Mouse (Mus musculus) hindbrain, embryonic 10.5 days (tissue): ENCODE measurements around the gene Pdcd1lg2. TPM values are rescaled to one million over a fixed set of nuclear protein-coding genes. Genes with fewer than 3 reads are reported as not detected.

Experiments used
- DNase-seq: peaks from one replicate; pipeline ENCODE4 v3.0.0-alpha.2; 2017; ENCODE audit warnings: low spot score
- H3K27ac ChIP-seq: fragments of 300-500 bp; sonication (generic); 2 replicates; pipeline ENCODE4 v1.5.1; 2016; ENCODE audit warnings: mild to moderate bottlenecking, moderate library complexity
- H3K27me3 ChIP-seq: fragments of 300-500 bp; sonication (generic); 2 replicates; pipeline ENCODE4 v1.6.1; 2016; ENCODE audit warnings: mild to moderate bottlenecking; ENCODE audit not compliant: poor library complexity, insufficient read depth, severe bottlenecking
- H3K36me3 ChIP-seq: fragments of 300-500 bp; sonication (generic); 2 replicates; pipeline ENCODE4 v1.6.1; 2016; ENCODE audit warnings: mild to moderate bottlenecking, moderate library complexity
- H3K4me1 ChIP-seq: fragments of 300-500 bp; sonication (generic); replicated peaks from 2 replicates; pipeline ENCODE4 v1.6.1; 2016; ENCODE audit warnings: mild to moderate bottlenecking
- H3K4me3 ChIP-seq: fragments of 300-500 bp; sonication (generic); 2 replicates; pipeline ENCODE4 v1.5.1; 2016; ENCODE audit warnings: mild to moderate bottlenecking, moderate library complexity
- H3K9me3 ChIP-seq: fragments of 300-500 bp; sonication (generic); 2 replicates; pipeline ENCODE4 v1.6.1; 2016; ENCODE audit warnings: mild to moderate bottlenecking, moderate library complexity
- whole genome bisulfite sequencing: fragments of 180-500 bp; shearing (Covaris S2); methylation state at CpG from one replicate; pipeline ENCODE4 v1.1.7; 2016; 5-methylcytosine and 5-hydroxymethylcytosine counted together
- polyA plus RNA-seq: library from polyadenylated mRNA; unstranded; fragments of >200 nt; fragmentation: Nextera tagmentation; extraction: Ambion mirVana; gene quantifications from 2 replicates; pipeline ENCODE4 v1.2.1, GENCODE M21; 2016

The Pdcd1lg2 gene
- polyA plus RNA-seq, 1 experiment from 2014 or later = not detected

DNA sequence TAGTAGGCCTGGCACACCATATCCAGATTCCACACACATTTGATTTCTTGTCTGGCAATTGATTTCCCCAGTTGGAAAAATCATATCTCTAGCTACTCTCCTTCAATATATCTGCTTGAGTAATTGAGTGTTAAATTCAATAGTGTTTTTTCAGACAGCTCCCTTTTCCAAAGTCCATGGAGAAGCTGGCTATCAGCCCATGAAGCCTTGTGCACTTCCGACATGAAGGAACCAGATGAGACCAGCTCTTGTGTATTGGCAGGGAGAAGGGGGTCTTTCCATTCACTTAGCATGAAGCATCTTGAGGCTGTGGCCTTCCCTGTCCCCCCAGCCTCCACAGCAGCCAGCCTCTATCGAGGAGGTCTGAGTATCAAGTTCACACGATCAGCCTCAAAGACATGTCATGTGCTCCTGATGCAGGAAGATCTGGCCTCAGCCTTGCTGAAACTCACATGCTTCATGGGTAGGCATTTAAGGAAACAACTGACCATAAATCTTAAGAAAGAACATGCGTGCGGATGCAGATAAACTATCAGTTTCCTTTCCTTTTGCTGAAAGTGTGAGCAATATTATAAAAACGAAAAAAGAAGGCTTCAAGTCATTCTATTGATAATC, 88.2 kb downstream of the Pdcd1lg2 start:
- Histone ChIP-seq H3K4me3 (no peak overlapping the region), H3K4me1 (peaks cover 9% of the 10 kb centered on the region), H3K27ac (no peak overlapping the region), H3K27me3 (no peaks in the 10 kb centered on the region), H3K9me3 (no peaks in the 10 kb centered on the region), H3K36me3 (no peaks in the 10 kb centered on the region)
- DNase-seq = no peak
- WGBS = 85% methylated on average over 6 of the region's 6 CpGs

DNA sequence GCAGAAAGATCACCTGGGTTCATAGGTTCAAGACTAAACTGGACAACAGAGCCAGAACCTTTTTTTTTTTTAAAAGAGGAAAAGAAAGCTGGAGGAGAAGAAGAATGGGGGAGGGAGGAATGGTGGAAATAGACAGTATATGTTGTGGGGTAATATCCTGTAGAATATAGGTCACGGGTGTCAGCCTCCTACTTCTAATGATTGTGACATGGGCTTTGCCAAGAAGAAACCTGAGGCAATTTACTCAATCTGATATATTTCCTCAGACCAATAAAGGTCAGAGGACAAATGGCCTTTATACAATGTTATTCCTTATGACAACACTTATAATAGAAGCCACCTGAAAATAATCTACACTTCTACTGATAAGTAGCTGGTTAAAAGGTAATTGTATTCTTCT, 89.6 kb downstream of the Pdcd1lg2 start:
- no peak overlapping the region for H3K27ac ChIP-seq
- no peaks in the 10 kb centered on the region for H3K9me3 ChIP-seq
- peaks cover 9% of the 10 kb centered on the region for H3K4me1 ChIP-seq
- WGBS = 93% methylated on average over 1 of the region's 1 CpGs
- H3K36me3 ChIP-seq = no peaks in the 10 kb centered on the region
- H3K4me3 ChIP-seq = no peak overlapping the region
- DNase-seq = no peak
- no peaks in the 10 kb centered on the region for H3K27me3 ChIP-seq

- peak; percentile 56 for DNase-seq
- Histone ChIP-seq H3K27me3 (no peaks in the 10 kb centered on the region), H3K9me3 (no peaks in the 10 kb centered on the region), H3K4me3 (peak overlapping the region; percentile 34), H3K36me3 (no peaks in the 10 kb centered on the region), H3K4me1 (peaks cover 9% of the 10 kb centered on the region), H3K27ac (peak overlapping the region; percentile 59)
- WGBS = 47% methylated on average over 11 of the region's 11 CpGs
These were observed 90.4 kb downstream of the Pdcd1lg2 start for GRCm38 (mm10) chr19:29501106-29501505.

GRCm38 (mm10) chr19:29501507-29501906, 90.8 kb downstream of the Pdcd1lg2 start:
- Histone ChIP-seq H3K9me3 (no peaks in the 10 kb centered on the region), H3K36me3 (no peaks in the 10 kb centered on the region), H3K27me3 (no peaks in the 10 kb centered on the region), H3K4me3 (peak overlapping the region; percentile 34), H3K27ac (no peak overlapping the region), H3K4me1 (peaks cover 9% of the 10 kb centered on the region)
- peak; percentile 71 for DNase-seq
- 14% methylated on average over 6 of the region's 6 CpGs for WGBS

- no peak overlapping the region for H3K4me3 ChIP-seq
- H3K27me3 ChIP-seq = no peaks in the 10 kb centered on the region
- 87% methylated on average over 2 of the region's 2 CpGs for WGBS
- no peaks in the 10 kb centered on the region for H3K36me3 ChIP-seq
- no peaks in the 10 kb centered on the region for H3K9me3 ChIP-seq
- no peak for DNase-seq
- no peak overlapping the region for H3K27ac ChIP-seq
- peaks cover 5% of the 10 kb centered on the region for H3K4me1 ChIP-seq
These were observed 93.4 kb downstream of the Pdcd1lg2 start for GRCm38 (mm10) chr19:29504131-29504530.

DNA sequence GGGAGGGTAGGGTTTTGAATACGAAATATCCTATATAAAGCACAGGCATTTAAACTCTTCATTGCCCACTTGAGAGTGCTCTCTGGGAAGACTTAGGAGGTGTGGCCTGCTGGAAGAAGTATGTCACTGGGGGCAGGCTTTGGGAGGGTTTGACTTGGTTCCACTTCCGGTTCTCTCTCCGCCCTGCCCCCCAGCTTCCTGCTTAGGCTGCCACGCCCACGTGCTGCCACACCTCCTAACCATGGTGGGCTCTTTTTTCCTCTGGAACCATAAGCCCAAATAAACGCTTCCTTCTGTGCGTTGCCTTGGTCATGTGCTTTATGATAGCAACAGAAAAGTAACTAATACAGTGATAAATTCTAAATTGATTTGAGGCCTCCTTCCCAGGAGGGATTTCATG, 94.9 kb downstream of the Pdcd1lg2 start:
- Histone ChIP-seq H3K27ac (no peak overlapping the region), H3K27me3 (no peaks in the 10 kb centered on the region), H3K4me3 (no peak overlapping the region), H3K9me3 (no peaks in the 10 kb centered on the region), H3K4me1 (peaks cover 5% of the 10 kb centered on the region), H3K36me3 (no peaks in the 10 kb centered on the region)
- DNase-seq = no peak
- 85% methylated on average over 7 of the region's 7 CpGs for whole genome bisulfite sequencing

- H3K4me3 ChIP-seq = no peak overlapping the region
- no peaks in the 10 kb centered on the region for H3K36me3 ChIP-seq
- no peaks in the 10 kb centered on the region for H3K9me3 ChIP-seq
- no peaks in the 10 kb centered on the region for H3K4me1 ChIP-seq
- H3K27ac ChIP-seq = no peak overlapping the region
- whole genome bisulfite sequencing = 70% methylated on average over 7 of the region's 7 CpGs
- H3K27me3 ChIP-seq = no peaks in the 10 kb centered on the region
- DNase-seq = no peak
These were observed 97.5 kb downstream of the Pdcd1lg2 start for GRCm38 (mm10) chr19:29508208-29508607.

DNA sequence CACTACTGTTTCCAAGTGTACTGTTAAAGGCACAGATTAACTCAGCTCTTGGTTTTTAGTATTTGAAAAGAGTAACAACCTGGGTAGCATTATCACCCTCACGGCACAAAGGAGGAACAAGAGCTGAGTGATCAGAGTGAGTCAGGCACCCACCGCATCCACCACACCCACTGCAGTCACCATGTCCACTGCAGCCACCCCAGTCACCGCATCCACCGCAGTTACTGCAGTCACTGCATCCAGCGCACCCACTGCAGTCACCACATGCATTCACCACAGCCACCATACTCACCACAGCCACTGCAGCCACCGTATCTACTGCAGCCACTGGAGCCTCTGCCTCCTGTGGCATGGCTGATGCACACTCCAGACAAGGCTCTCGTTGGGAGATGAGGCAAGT, 99.1 kb downstream of the Pdcd1lg2 start:
- no peak overlapping the region for H3K4me3 ChIP-seq
- no peaks in the 10 kb centered on the region for H3K4me1 ChIP-seq
- H3K9me3 ChIP-seq = 0 out of 2 replicates have a peak, but pooled peaks cover 2% of the 10 kb centered on the region
- no peak for DNase-seq
- no peaks in the 10 kb centered on the region for H3K27me3 ChIP-seq
- WGBS = 91% methylated on average over 7 of the region's 7 CpGs
- no peak overlapping the region for H3K27ac ChIP-seq
- H3K36me3 ChIP-seq = 0 out of 2 replicates have a peak, but pooled peaks cover 2% of the 10 kb centered on the region

DNA sequence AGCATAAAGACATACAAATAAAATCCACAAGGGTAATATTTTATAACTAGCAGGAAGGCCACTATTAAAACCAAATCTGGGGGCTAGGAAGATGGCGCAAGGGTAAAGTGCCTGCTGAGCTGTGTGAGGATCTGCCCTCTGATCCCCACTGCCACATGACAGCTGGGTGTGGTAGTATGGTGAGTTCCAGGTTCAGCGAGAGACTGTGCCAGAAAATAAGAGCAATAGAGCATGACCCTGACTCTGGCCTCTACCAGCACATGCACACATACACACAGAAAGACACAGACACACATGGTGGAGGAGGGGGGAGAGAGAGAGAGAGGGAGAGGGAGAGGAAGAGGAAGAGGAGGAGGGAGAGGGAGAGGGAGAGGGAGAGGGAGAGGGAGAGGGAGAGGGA, 101.1 kb downstream of the Pdcd1lg2 start:
- no peak overlapping the region for H3K4me3 ChIP-seq
- no peaks in the 10 kb centered on the region for H3K4me1 ChIP-seq
- H3K27ac ChIP-seq = no peak overlapping the region
- 0 out of 2 replicates have a peak, but pooled peaks cover 2% of the 10 kb centered on the region for H3K9me3 ChIP-seq
- 68% methylated on average over 2 of the region's 2 CpGs for WGBS
- 0 out of 2 replicates have a peak, but pooled peaks cover 12% of the 10 kb centered on the region for H3K36me3 ChIP-seq
- DNase-seq = no peak
- H3K27me3 ChIP-seq = no peaks in the 10 kb centered on the region

- no peaks in the 10 kb centered on the region for H3K27me3 ChIP-seq
- no peak overlapping the region for H3K27ac ChIP-seq
- H3K4me3 ChIP-seq = no peak overlapping the region
- no peaks in the 10 kb centered on the region for H3K4me1 ChIP-seq
- H3K36me3 ChIP-seq = 0 out of 2 replicates have a peak, but pooled peaks cover 12% of the 10 kb centered on the region
- 0 out of 2 replicates have a peak, but pooled peaks cover 2% of the 10 kb centered on the region for H3K9me3 ChIP-seq
- no peak for DNase-seq
- WGBS = 64% methylated on average over 2 of the region's 2 CpGs
These were observed 102.5 kb downstream of the Pdcd1lg2 start for GRCm38 (mm10) chr19:29513111-29513766.

DNA sequence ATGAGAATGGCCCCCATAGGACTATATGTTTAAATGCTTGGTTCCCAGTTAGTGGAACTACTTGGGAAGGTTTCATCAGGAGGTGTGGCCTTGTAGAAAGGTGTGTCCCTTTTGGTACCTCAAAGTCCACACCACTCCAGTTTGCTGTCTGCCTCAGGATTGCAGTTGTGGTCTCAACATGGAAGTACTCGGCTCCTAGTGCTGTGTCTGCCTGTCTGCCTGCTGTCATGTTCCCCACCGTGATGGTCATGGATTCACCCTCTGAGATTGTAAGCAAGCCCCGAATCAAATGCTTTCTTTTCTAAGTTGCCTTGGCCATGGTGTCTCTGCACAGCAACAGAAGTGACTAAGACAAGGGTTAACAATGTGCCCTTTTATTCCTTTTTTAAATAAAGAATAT, 103.4 kb downstream of the Pdcd1lg2 start:
- Histone ChIP-seq H3K9me3 (0 out of 2 replicates have a peak, but pooled peaks cover 2% of the 10 kb centered on the region), H3K4me3 (no peak overlapping the region), H3K36me3 (0 out of 2 replicates have a peak, but pooled peaks cover 12% of the 10 kb centered on the region), H3K27me3 (no peaks in the 10 kb centered on the region), H3K27ac (no peak overlapping the region), H3K4me1 (no peaks in the 10 kb centered on the region)
- 87% methylated on average over 3 of the region's 3 CpGs for WGBS
- DNase-seq = no peak

DNA sequence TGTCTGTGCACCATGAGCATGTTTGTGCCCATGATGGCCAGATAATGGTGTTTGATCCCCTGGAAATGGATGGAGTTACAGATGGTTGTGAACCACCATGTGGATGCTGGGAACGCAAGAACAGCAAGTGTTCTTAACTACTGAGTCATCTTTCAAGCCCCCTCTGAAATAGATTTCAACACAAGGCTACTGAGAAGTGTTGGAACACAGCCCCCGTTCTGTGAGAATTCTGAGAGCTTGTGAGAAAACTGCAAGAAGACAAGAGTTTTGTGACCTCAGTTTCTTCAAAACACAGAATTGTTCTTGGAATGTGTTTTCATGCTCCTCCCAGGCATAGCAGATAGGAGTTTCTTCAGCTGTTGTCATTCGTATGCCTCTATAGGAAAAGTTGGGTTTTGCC, 104.7 kb downstream of the Pdcd1lg2 start:
- Histone ChIP-seq H3K27ac (no peak overlapping the region), H3K4me1 (no peaks in the 10 kb centered on the region), H3K27me3 (no peaks in the 10 kb centered on the region), H3K36me3 (0 out of 2 replicates have a peak, but pooled peaks cover 12% of the 10 kb centered on the region), H3K9me3 (0 out of 2 replicates have a peak, but pooled peaks cover 2% of the 10 kb centered on the region), H3K4me3 (no peak overlapping the region)
- DNase-seq = no peak
- 93% methylated on average over 3 of the region's 3 CpGs for WGBS

GRCm38 (mm10) chr19:29515991-29516390, 105.3 kb downstream of the Pdcd1lg2 start:
- no peak for DNase-seq
- no peak overlapping the region for H3K27ac ChIP-seq
- 71% methylated on average over 10 of the region's 10 CpGs for WGBS
- no peaks in the 10 kb centered on the region for H3K27me3 ChIP-seq
- peaks cover 2% of the 10 kb centered on the region; the same call in 1 of the 2 replicates for H3K4me1 ChIP-seq
- 0 out of 2 replicates have a peak, but pooled peaks cover 12% of the 10 kb centered on the region for H3K36me3 ChIP-seq
- 0 out of 2 replicates have a peak, but pooled peaks cover 2% of the 10 kb centered on the region for H3K9me3 ChIP-seq
- no peak overlapping the region for H3K4me3 ChIP-seq
